Mouse (Mus musculus): ENCODE data around the gene Ngdn. TPM values are rescaled to one million over a fixed set of nuclear protein-coding genes. Genes with fewer than 3 reads are reported as not detected.
"Not testable (repeated sequence)": the region's sequence is repeated elsewhere in the genome, so short reads cannot be mapped to it uniquely, and the experiment has no call there.

Gene Ngdn
- 10 to 100 TPM; 25.6 to 29.3 TPM for total RNA-seq (2021)

GRCm38 (mm10) chr14:55014991-55015766 lies at the start of gene Ngdn:
TSS of gene Ngdn (plus strand) at chr14:55015454.
- intact Hi-C loops (cut with DNase I) = loop anchor here (1.0 to 2.0 kb wide), 2 partner anchors 114 to 172 kb away; no protein-coding TSS in a partner anchor
- DNase-seq = peak; percentile 99

- DNase-seq = no peak
- intact Hi-C loops (cut with DNase I) = no loop called here
Observed at GRCm38 (mm10) chr14:54965631-54966030, 49.6 kb upstream of the Ngdn start.

- intact Hi-C loops (cut with DNase I) = no loop called here
- peak; percentile 58 to 60 for DNase-seq
Observed at GRCm38 (mm10) chr14:54966320-54966977, 48.8 kb upstream of the Ngdn start, which contains the start of gene Myh6. TSS of gene Myh6 (minus strand) at chr14:54966927.

- intact Hi-C loops (cut with DNase I) = no loop called here
- DNase-seq = no peak
Observed at GRCm38 (mm10) chr14:54967874-54968273, 47.4 kb upstream of the Ngdn start.

GRCm38 (mm10) chr14:54968344-54968743 lies 46.9 kb upstream of the Ngdn start:
- intact Hi-C loops (cut with DNase I) = no loop called here

GRCm38 (mm10) chr14:54972786-54973185 lies 42.5 kb upstream of the Ngdn start:
- intact Hi-C loops (cut with DNase I) = loop anchor here (1.0 kb wide), 1 partner anchor 28 kb away; no protein-coding TSS in a partner anchor
- not testable (repeated sequence) for DNase-seq

More at GRCm38 (mm10) chr14:54968344-54968743, 46.9 kb upstream of the Ngdn start:
- DNase-seq = peak in 1 of 2 experiments; percentile 61

GRCm38 (mm10) chr14:54974068-54974791 lies 41.0 kb upstream of the Ngdn start:
- no peak for DNase-seq
- intact Hi-C loops (cut with DNase I) = loop anchor here (1.0 kb wide), 1 partner anchor 26 kb away; no protein-coding TSS in a partner anchor

- DNase-seq = no peak
- intact Hi-C loops (cut with DNase I) = no loop called here
Observed at GRCm38 (mm10) chr14:54976633-54977032, 38.6 kb upstream of the Ngdn start, which contains the start of gene Gm17428. TSS of gene Gm17428 (plus strand) at chr14:54976933.

- no peak for DNase-seq
- intact Hi-C loops (cut with DNase I) = no loop called here
Observed at GRCm38 (mm10) chr14:54978664-54979063, 36.6 kb upstream of the Ngdn start.

- no peak for DNase-seq
- intact Hi-C loops (cut with DNase I) = no loop called here
Observed at GRCm38 (mm10) chr14:54981934-54982333, 33.3 kb upstream of the Ngdn start.

GRCm38 (mm10) chr14:54988350-54988874 lies 26.8 kb upstream of the Ngdn start:
- intact Hi-C loops (cut with DNase I); DNase-seq: not testable (repeated sequence)

- DNase-seq = no peak
- intact Hi-C loops (cut with DNase I) = no loop called here
Observed at GRCm38 (mm10) chr14:54988882-54989281, 26.4 kb upstream of the Ngdn start.

GRCm38 (mm10) chr14:54989886-54990441 lies 25.3 kb upstream of the Ngdn start:
- no peak for DNase-seq
- intact Hi-C loops (cut with DNase I) = no loop called here

GRCm38 (mm10) chr14:54992196-54992595 lies 23.1 kb upstream of the Ngdn start:
- no peak for DNase-seq
- intact Hi-C loops (cut with DNase I) = no loop called here

- intact Hi-C loops (cut with DNase I) = no loop called here
- DNase-seq = no peak
Observed at GRCm38 (mm10) chr14:54993636-54994035, 21.6 kb upstream of the Ngdn start.

GRCm38 (mm10) chr14:54994136-54994868 lies 21.0 kb upstream of the Ngdn start, which contains the start of gene Myh7:
TSS of gene Myh7 (minus strand) at chr14:54994626.
- no peak for DNase-seq
- intact Hi-C loops (cut with DNase I) = no loop called here

- DNase-seq = no peak
- intact Hi-C loops (cut with DNase I) = no loop called here
Observed at GRCm38 (mm10) chr14:54994869-54995186, 20.4 kb upstream of the Ngdn start.

- no peak for DNase-seq
- intact Hi-C loops (cut with DNase I) = no loop called here
Observed at GRCm38 (mm10) chr14:54995457-54996138, 19.7 kb upstream of the Ngdn start.

GRCm38 (mm10) chr14:54996793-54997192 lies 18.5 kb upstream of the Ngdn start:
- DNase-seq = no peak
- intact Hi-C loops (cut with DNase I) = no loop called here
